Mouse (Mus musculus): ENCODE results near the gene Thumpd2. TPM values are rescaled to one million over a fixed set of nuclear protein-coding genes. Genes with fewer than 3 reads are reported as not detected.

Gene Thumpd2
- polyA plus RNA-seq, 1 experiment: 8.8 TPM

GRCm38 (mm10) chr17:81062349-81062871 lies 2.5 kb downstream of the Thumpd2 start:
- no peak overlapping the region for H3K4me3 ChIP-seq (ENCODE audit: insufficient read depth, low read length)
- H3K27ac ChIP-seq (ENCODE audit: insufficient read depth, low read length): no peak overlapping the region
- no peak for TF ChIP-seq CTCF (IDR thresholded peaks at IDR 0.05; ENCODE audit: borderline replicate concordance, insufficient read depth, low read length)
- no peak for TF ChIP-seq POLR2A (IDR thresholded peaks at IDR 0.05; ENCODE audit: low read depth, low read length)
- H3K4me1 ChIP-seq (ENCODE audit: control insufficient read depth, insufficient read depth, low read length): peaks cover 4% of the 10 kb centered on the region; the same call in 1 of the 2 replicates

- Histone ChIP-seq H3K4me3 (ENCODE audit: insufficient read depth, low read length) (no peak overlapping the region), H3K4me1 (ENCODE audit: control insufficient read depth, insufficient read depth, low read length) (no peaks in the 10 kb centered on the region), H3K27ac (ENCODE audit: insufficient read depth, low read length) (no peak overlapping the region)
- TF ChIP-seq POLR2A (IDR thresholded peaks at IDR 0.05; ENCODE audit: low read depth, low read length) (no peak), CTCF (IDR thresholded peaks at IDR 0.05; ENCODE audit: borderline replicate concordance, insufficient read depth, low read length) (no peak)
Measured at GRCm38 (mm10) chr17:81056796-81057381, 8.0 kb downstream of the Thumpd2 start.

DNA sequence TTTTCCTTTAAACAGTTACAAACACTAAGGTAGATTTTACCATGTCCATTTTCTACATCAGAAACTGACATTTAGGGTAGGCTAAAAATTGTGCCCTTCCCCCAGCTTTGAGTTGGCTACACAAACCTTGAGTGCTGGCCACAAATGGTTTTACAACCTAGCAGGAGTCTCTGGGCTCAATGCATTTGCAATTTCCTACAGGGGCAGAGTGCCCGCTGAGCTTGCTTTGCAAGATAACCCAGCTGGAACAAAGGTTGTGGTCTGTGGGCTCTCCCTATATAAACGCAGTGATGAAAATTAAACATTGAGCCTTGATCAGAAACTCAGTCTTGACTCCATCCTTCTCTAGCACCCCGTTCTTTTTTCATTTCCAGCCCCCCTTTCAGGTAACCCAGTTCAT lies 8.8 kb downstream of the Thumpd2 start:
- no peak overlapping the region for H3K27ac ChIP-seq (ENCODE audit: insufficient read depth, low read length)
- H3K4me1 ChIP-seq (ENCODE audit: control insufficient read depth, insufficient read depth, low read length): no peaks in the 10 kb centered on the region
- TF ChIP-seq POLR2A (IDR thresholded peaks at IDR 0.05; ENCODE audit: low read depth, low read length) (no peak), CTCF (IDR thresholded peaks at IDR 0.05; ENCODE audit: borderline replicate concordance, insufficient read depth, low read length) (no peak)

DNA sequence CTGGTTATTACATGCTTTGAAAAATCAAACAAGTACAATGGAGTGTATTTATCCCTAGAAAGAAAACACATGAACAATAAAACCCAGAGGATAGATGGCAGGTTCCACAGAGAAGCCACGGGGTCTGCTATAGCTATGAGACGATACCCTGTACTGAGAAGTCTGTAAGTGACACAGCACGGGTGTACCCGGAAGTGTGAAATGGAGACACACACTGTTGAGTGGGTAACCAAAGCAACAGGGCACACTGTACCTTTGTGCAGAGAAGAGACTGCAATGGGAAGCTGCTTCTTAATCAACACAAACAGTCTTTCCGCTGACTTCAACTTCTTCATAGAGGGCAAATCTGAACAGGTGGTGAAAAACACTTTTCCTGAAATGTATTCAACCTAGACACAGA lies 9.4 kb downstream of the Thumpd2 start:
- TF ChIP-seq POLR2A (IDR thresholded peaks at IDR 0.05; ENCODE audit: low read depth, low read length): no peak
- no peak for TF ChIP-seq CTCF (IDR thresholded peaks at IDR 0.05; ENCODE audit: borderline replicate concordance, insufficient read depth, low read length)
- H3K27ac ChIP-seq (ENCODE audit: insufficient read depth, low read length): no peak overlapping the region
- H3K4me1 ChIP-seq (ENCODE audit: control insufficient read depth, insufficient read depth, low read length): no peaks in the 10 kb centered on the region
- H3K4me3 ChIP-seq (ENCODE audit: insufficient read depth, low read length): no peak overlapping the region

More for the DNA sequence above, 8.8 kb downstream of the Thumpd2 start:
- H3K4me3 ChIP-seq (ENCODE audit: insufficient read depth, low read length): no peak overlapping the region

DNA sequence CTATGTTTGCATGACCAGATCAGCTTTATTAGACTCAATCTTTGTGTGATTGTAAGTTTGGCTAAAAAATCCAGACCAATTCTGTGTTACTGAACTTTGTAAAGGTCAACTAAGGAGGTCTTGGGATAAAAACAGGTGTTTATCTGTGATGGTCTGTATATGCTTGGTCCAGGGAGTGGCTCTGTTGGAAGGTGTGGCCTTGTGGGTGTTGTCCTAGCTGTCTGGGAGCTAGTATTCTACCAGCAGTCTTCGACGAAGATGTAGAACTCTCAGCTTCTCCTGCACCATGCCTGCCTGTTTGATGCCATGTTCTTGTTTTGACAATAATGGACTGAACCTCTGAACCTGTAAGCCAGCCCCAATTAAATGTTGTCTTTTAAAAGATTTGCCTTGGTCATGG lies 11.6 kb downstream of the Thumpd2 start:
- TF ChIP-seq POLR2A (IDR thresholded peaks at IDR 0.05; ENCODE audit: low read depth, low read length) (no peak), CTCF (IDR thresholded peaks at IDR 0.05; ENCODE audit: borderline replicate concordance, insufficient read depth, low read length) (no peak)
- Histone ChIP-seq H3K4me3 (ENCODE audit: insufficient read depth, low read length) (no peak overlapping the region), H3K27ac (ENCODE audit: insufficient read depth, low read length) (no peak overlapping the region), H3K4me1 (ENCODE audit: control insufficient read depth, insufficient read depth, low read length) (no peaks in the 10 kb centered on the region)

DNA sequence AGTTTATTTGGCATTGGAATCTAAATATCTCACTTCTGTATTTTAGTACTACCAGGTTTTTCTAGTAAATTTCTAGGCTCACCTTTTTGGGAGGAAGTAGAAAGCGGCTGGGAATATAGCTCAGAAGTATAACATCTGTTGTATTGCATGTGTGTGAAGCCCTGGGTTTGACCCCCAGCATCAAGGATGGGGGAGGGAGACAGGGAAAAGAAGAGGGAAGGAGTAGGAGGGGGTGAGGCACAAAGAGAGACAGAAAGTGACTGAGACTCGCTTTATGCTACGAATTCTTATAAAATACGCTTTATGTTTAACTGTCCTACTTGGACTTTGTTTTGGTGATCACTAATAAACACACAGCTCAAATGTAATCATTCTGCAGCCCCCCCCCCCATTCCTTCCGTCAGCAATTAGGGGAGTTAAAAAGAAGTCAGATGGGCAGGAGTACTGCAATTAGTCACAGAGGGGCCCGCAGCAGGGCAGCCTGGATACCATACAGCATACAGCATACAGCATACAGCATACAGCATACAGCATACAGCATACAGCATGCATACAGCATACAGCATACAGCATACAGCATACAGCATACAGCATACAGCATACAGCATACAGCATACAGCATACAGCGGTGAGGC lies 16.8 kb downstream of the Thumpd2 start:
- TF ChIP-seq POLR2A (IDR thresholded peaks at IDR 0.05; ENCODE audit: low read depth, low read length) (no peak), CTCF (IDR thresholded peaks at IDR 0.05; ENCODE audit: borderline replicate concordance, insufficient read depth, low read length) (no peak)
- Histone ChIP-seq H3K27ac (ENCODE audit: insufficient read depth, low read length) (no peak overlapping the region), H3K4me1 (ENCODE audit: control insufficient read depth, insufficient read depth, low read length) (no peaks in the 10 kb centered on the region), H3K4me3 (ENCODE audit: insufficient read depth, low read length) (no peak overlapping the region)

DNA sequence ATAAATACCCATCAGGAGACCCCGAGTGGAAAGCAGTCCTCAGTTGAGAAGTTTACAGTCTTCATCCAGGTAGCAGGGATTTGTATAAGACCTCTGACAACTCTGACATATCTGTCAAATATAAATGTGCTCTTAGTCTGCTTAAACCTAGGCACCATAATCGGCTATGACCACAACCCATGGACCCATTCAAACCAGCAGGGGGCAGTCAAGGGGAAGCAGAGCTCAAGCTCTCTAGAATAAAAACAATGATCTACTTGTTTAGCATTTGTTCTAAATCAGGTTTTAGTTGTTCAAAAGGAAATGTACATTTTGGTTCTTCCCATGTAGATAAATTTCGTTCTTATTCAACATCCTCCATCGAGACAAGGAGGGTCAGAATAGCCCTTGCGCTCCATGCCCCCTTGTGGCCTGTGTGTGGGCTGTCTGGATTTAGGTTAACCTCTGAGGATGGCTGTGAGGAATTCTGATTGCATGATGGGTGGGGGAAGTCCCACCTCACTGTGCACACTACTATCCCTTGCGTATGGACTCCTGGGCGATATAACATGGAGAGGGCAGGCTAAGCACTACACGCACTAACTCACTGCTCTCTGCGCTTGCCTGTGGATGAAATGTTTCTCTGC lies 19.2 kb downstream of the Thumpd2 start:
- TF ChIP-seq POLR2A (IDR thresholded peaks at IDR 0.05; ENCODE audit: low read depth, low read length) (no peak), CTCF (IDR thresholded peaks at IDR 0.05; ENCODE audit: borderline replicate concordance, insufficient read depth, low read length) (no peak)
- Histone ChIP-seq H3K27ac (ENCODE audit: insufficient read depth, low read length) (no peak overlapping the region), H3K4me1 (ENCODE audit: control insufficient read depth, insufficient read depth, low read length) (no peaks in the 10 kb centered on the region), H3K4me3 (ENCODE audit: insufficient read depth, low read length) (no peak overlapping the region)

GRCm38 (mm10) chr17:81045115-81045514 lies 19.8 kb downstream of the Thumpd2 start:
- Histone ChIP-seq H3K27ac (ENCODE audit: insufficient read depth, low read length) (no peak overlapping the region), H3K4me3 (ENCODE audit: insufficient read depth, low read length) (no peak overlapping the region), H3K4me1 (ENCODE audit: control insufficient read depth, insufficient read depth, low read length) (no peaks in the 10 kb centered on the region)
- TF ChIP-seq CTCF (IDR thresholded peaks at IDR 0.05; ENCODE audit: borderline replicate concordance, insufficient read depth, low read length) (no peak), POLR2A (IDR thresholded peaks at IDR 0.05; ENCODE audit: low read depth, low read length) (no peak)

GRCm38 (mm10) chr17:81044356-81044755 lies 20.5 kb downstream of the Thumpd2 start:
- no peak for TF ChIP-seq CTCF (IDR thresholded peaks at IDR 0.05; ENCODE audit: borderline replicate concordance, insufficient read depth, low read length)
- no peak for TF ChIP-seq POLR2A (IDR thresholded peaks at IDR 0.05; ENCODE audit: low read depth, low read length)
- Histone ChIP-seq H3K4me1 (ENCODE audit: control insufficient read depth, insufficient read depth, low read length) (no peaks in the 10 kb centered on the region), H3K4me3 (ENCODE audit: insufficient read depth, low read length) (no peak overlapping the region), H3K27ac (ENCODE audit: insufficient read depth, low read length) (no peak overlapping the region)

DNA sequence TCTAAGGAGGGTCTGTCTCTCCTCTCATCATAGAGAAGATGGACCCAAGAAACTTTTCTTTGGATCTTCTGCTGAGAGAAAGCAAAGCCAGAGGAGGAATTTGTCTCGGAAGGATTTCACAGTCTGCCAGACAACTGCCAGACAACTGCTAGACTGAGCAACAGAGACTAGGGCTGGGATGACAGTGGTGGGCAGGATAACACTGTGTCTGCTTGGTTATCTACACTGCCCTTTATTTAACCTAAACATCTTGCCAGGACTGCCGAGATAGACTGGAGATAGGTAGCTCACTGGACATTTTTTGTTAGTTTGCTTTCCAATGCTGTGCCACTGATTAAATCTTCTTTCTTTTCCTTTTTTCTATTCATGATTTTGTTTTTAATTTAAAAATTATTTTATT lies 23.2 kb downstream of the Thumpd2 start:
- H3K4me3 ChIP-seq (ENCODE audit: insufficient read depth, low read length): no peak overlapping the region
- no peaks in the 10 kb centered on the region for H3K4me1 ChIP-seq (ENCODE audit: control insufficient read depth, insufficient read depth, low read length)
- no peak for TF ChIP-seq POLR2A (IDR thresholded peaks at IDR 0.05; ENCODE audit: low read depth, low read length)
- no peak for TF ChIP-seq CTCF (IDR thresholded peaks at IDR 0.05; ENCODE audit: borderline replicate concordance, insufficient read depth, low read length)
- H3K27ac ChIP-seq (ENCODE audit: insufficient read depth, low read length): no peak overlapping the region

All from embryonic fibroblast, embryonic 13.5 days (primary cell).